Mouse (Mus musculus) lung, postnatal 0 days (tissue): ENCODE results near the gene Gm10799.

ENCODE experiments used
- CTCF ChIP-seq: IDR thresholded peaks from 2 replicates; pipeline ENCODE4 v1.5.1; 2016; ENCODE audit warnings: antibody characterized with exemption, mild to moderate bottlenecking
- EP300 ChIP-seq: IDR thresholded peaks from 2 replicates; pipeline ENCODE4 v1.6.1; 2016; ENCODE audit warnings: antibody characterized with exemption, mild to moderate bottlenecking, control low read depth

DNA sequence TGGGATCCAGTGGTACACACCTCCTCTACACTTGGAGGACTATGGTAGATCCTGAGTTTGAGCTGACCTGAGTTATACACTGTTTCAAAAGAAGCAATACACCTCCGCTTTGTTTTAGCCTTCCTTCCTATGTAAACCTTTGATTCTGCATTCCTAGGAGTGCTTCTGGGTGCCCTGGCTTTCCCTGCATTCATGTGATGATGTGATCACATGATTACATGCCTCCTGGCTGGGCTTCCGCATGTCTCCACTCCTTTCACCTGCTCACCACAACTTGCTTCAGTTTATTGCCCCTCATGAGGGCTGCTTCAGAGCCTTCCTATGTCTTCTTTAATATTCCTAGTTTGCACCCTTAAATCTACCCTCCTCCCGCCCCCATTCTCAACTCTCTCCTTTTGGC lies 36.3 kb downstream of the Gm10799 start:
- TF ChIP-seq CTCF, result no peak
- TF ChIP-seq EP300, result no peak
